Mouse (Mus musculus) bone marrow, adult 2 months (tissue): ENCODE data around the gene Bmi1.

Experiments used
- CTCF ChIP-seq: fragments of 200-500 bp; IDR thresholded peaks from 2 replicates; pipeline ENCODE4 v1.5.1; 2011; ENCODE audit warnings: low read length, control low read depth; ENCODE audit not compliant: control insufficient read depth, insufficient read depth
- POLR2A ChIP-seq: fragments of 200-500 bp; IDR thresholded peaks from 2 replicates; pipeline ENCODE4 v1.6.1; 2011; ENCODE audit warnings: low read depth, mild to moderate bottlenecking, control low read depth, low read length, borderline replicate concordance; ENCODE audit not compliant: control insufficient read depth

DNA sequence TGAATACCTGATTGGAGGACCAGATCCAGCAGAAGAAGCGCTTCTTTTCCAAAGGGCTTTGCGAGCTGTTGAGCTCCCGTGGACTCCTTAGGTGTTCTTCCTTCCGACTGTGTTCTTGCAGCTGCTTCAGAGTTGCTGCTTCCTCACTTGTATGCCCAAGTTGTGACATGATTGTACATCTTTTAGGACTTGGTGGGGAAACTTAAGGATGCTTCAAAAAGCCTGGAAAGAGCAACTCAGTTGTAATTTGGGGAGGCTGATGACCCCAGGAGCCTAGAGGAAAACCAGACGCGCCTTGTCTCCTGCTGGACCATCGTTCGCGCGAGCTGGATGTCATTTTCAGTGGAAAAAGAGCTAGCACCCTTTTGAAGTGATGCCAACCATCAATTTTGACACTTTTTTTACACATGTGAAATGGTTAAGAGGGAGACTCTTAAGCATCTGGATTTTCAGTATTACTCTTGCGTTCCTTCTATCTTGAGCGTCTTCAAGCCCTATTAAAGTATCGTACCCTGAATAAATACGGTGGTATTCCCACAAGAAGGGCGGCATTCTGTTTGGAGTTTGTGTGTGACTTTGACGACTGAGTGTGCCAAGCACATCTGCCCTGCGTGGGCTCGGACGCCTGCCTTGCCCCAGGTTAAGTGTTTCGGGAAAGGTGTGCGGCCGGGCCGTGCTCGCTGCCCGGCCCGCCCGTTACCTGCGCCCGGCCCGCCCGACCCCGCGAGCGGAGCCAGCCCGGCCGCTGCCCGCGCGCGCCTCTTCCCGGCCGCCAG lies 949 bp upstream of the Bmi1 start:
- TF ChIP-seq CTCF (no peak), POLR2A (no peak)
